Comparison of ENCODE assay signal across 8 mouse cellular contexts in genomic region chr9:44603454-44604289, GRCm38 (mm10). TPM values are rescaled to one million over a fixed set of nuclear protein-coding genes. Genes with fewer than 3 reads are reported as not detected.
DNase-seq lines count a peak whose midpoint lies in the region; ATAC-seq lines count a peak whose summit lies in the region.

No protein-coding gene starts in this region.

- peak; percentile 72 for ATAC-seq in intestine, embryonic 16.5 days
- peak; percentile 42 for ATAC-seq in midbrain, embryonic 12.5 days (ENCODE audit: low FRiP score, low read depth)

- WGBS in intestine, embryonic 16.5 days: under 1% methylated on average over 38 of the region's 38 CpGs
- WGBS in limb, embryonic 10.5 days: under 1% methylated on average over 38 of the region's 38 CpGs
- 1% methylated on average over 38 of the region's 38 CpGs for WGBS in midbrain, embryonic 12.5 days

- H3K9ac ChIP-seq in intestine, embryonic 16.5 days (ENCODE audit: low read depth, low read length): peak overlapping the region; percentile 100
- H3K9ac ChIP-seq in midbrain, embryonic 12.5 days (replicated peaks): peak overlapping the region; percentile 100

- H3K36me3 ChIP-seq in intestine, embryonic 16.5 days (ENCODE audit: control insufficient read depth, insufficient read depth, low read length): no peaks in the 10 kb centered on the region; the same call in none of the 2 replicates
- H3K36me3 ChIP-seq in limb, embryonic 10.5 days: peaks cover 18% of the 10 kb centered on the region
- H3K36me3 ChIP-seq in midbrain, embryonic 12.5 days: peaks cover 15% of the 10 kb centered on the region
- H3K36me3 ChIP-seq in splenic B cell, adult 2 months (ENCODE audit: control insufficient read depth, insufficient read depth, low read length, poor library complexity, severe bottlenecking): peaks cover 6% of the 10 kb centered on the region; the same call in 1 of the 2 replicates

- intact Hi-C loops in gastrocnemius, postnatal 14 days (cut with DNase I; ENCODE audit: low total_unique reads): no loop called here

- H3K4me2 ChIP-seq in intestine, embryonic 16.5 days (ENCODE audit: low read depth, low read length): peak overlapping the region; percentile 59
- H3K4me2 ChIP-seq in midbrain, embryonic 12.5 days (replicated peaks): peak overlapping the region; percentile 71

- H3K27me3 ChIP-seq in intestine, embryonic 16.5 days (replicated peaks; ENCODE audit: control insufficient read depth, insufficient read depth, low read length): no peaks in the 10 kb centered on the region
- no peaks in the 10 kb centered on the region for H3K27me3 ChIP-seq in limb, embryonic 10.5 days (ENCODE audit: low read depth, poor library complexity, severe bottlenecking)
- no peaks in the 10 kb centered on the region for H3K27me3 ChIP-seq in midbrain, embryonic 12.5 days
- 0 out of 2 replicates have a peak, but pooled peaks cover 2% of the 10 kb centered on the region for H3K27me3 ChIP-seq in splenic B cell, adult 2 months (ENCODE audit: control insufficient read depth, insufficient read depth, low read length, poor library complexity, severe bottlenecking)

- H3K4me3 ChIP-seq in intestine, embryonic 16.5 days (ENCODE audit: low read length): peak overlapping the region; percentile 99
- peak overlapping the region; percentile 93 for H3K4me3 ChIP-seq in limb, embryonic 10.5 days
- peak overlapping the region; percentile 98 for H3K4me3 ChIP-seq in midbrain, embryonic 12.5 days

- peak overlapping the region; percentile 98 for H3K27ac ChIP-seq in intestine, embryonic 16.5 days (ENCODE audit: low read length)
- H3K27ac ChIP-seq in limb, embryonic 10.5 days: peak overlapping the region; percentile 100
- H3K27ac ChIP-seq in midbrain, embryonic 12.5 days (replicated peaks): peak overlapping the region; percentile 100

- peak; percentile 16 to 17 for DNase-seq in gastrocnemius, adult 8-10 months (ENCODE audit: low spot score in 2 of 2)
- no peak for DNase-seq in gastrocnemius, postnatal 14 days
- peak; percentile 45 to 54 for DNase-seq in cerebellum, postnatal 14 days
- DNase-seq in gastrocnemius, postnatal 25 days: peak; percentile 26
- DNase-seq in limb, embryonic 10.5 days (ENCODE audit: low spot score): peak; percentile 59
- DNase-seq in splenic B cell, adult 2 months (ENCODE audit: low read depth, low spot score): peak; percentile 79

- no peaks in the 10 kb centered on the region for H3K9me3 ChIP-seq in intestine, embryonic 16.5 days (ENCODE audit: control insufficient read depth, low read length)
- no peaks in the 10 kb centered on the region for H3K9me3 ChIP-seq in limb, embryonic 10.5 days (replicated peaks)
- no peaks in the 10 kb centered on the region for H3K9me3 ChIP-seq in midbrain, embryonic 12.5 days

- H3K4me1 ChIP-seq in intestine, embryonic 16.5 days (ENCODE audit: control insufficient read depth, insufficient read depth, low read length): peaks cover 24% of the 10 kb centered on the region
- H3K4me1 ChIP-seq in limb, embryonic 10.5 days: peaks cover 35% of the 10 kb centered on the region
- H3K4me1 ChIP-seq in midbrain, embryonic 12.5 days: peaks cover 44% of the 10 kb centered on the region

RNA-seq across cellular contexts. Expression of gene Ddx6, which starts 1.0 kb away (rescaled TPM):
- total RNA-seq in gastrocnemius, adult 8-10 months (2022): 10 to 100 TPM; 71.3 to 85.3 (median 74.4) TPM
- total RNA-seq in gastrocnemius, postnatal 14 days (2021): 10 to 100 TPM; 61.8 to 62.2 TPM
- 10 to 100 TPM; 55.1 to 59.4 TPM for total RNA-seq in gastrocnemius, postnatal 25 days (2021)
- polyA plus RNA-seq in intestine, embryonic 16.5 days (2015; fragmentation: Nextera tagmentation; extraction: Ambion mirVana): 8.1 and 9.8 TPM in 2 replicates
- 17.2 and 23.3 TPM in 2 replicates for polyA plus RNA-seq in limb, embryonic 10.5 days (2016; fragmentation: Nextera tagmentation; extraction: Ambion mirVana)
- 23.8 and 25.2 TPM in 2 replicates for polyA plus RNA-seq in midbrain, embryonic 12.5 days (2016; fragmentation: Nextera tagmentation; extraction: Ambion mirVana)

RNA-seq across cellular contexts. Expression of gene Cxcr5, which starts 42.0 kb away (rescaled TPM):
- not detected for total RNA-seq in gastrocnemius, adult 8-10 months (2022)
- total RNA-seq in gastrocnemius, postnatal 14 days (2021): not detected
- total RNA-seq in gastrocnemius, postnatal 25 days (2021): not detected
- 1.1 TPM in 2 replicates for polyA plus RNA-seq in intestine, embryonic 16.5 days (2015; fragmentation: Nextera tagmentation; extraction: Ambion mirVana)
- polyA plus RNA-seq in limb, embryonic 10.5 days (2016; fragmentation: Nextera tagmentation; extraction: Ambion mirVana): not detected in 2 replicates
- polyA plus RNA-seq in midbrain, embryonic 12.5 days (2016; fragmentation: Nextera tagmentation; extraction: Ambion mirVana): not detected in 2 replicates
